Mouse (Mus musculus) ES-E14 (cell line): ENCODE data around the gene G430095P16Rik.

ENCODE experiments used
- CHD2 ChIP-seq: IDR thresholded peaks from 2 replicates; pipeline ENCODE4 v1.6.1; 2014; ENCODE audit warnings: mild to moderate bottlenecking, low read depth, low read length, inconsistent platforms
- HCFC1 ChIP-seq: IDR thresholded peaks from 2 replicates; pipeline ENCODE4 v1.6.1; 2012; ENCODE audit warnings: low read length, inconsistent platforms, borderline replicate concordance; ENCODE audit not compliant: insufficient read depth
- MAFK ChIP-seq: IDR thresholded peaks from 2 replicates; pipeline ENCODE4 v1.6.1; 2014; ENCODE audit warnings: mild to moderate bottlenecking, low read depth, low read length, inconsistent platforms; ENCODE audit not compliant: insufficient read depth
- ZC3H11A ChIP-seq: IDR thresholded peaks from 2 replicates; pipeline ENCODE4 v1.6.1; 2012; ENCODE audit warnings: low read depth, mild to moderate bottlenecking, inconsistent platforms, low read length, borderline replicate concordance
- ZNF384 ChIP-seq: IDR thresholded peaks from 2 replicates; pipeline ENCODE4 v1.6.1; 2012; ENCODE audit warnings: low read depth, low read length, inconsistent platforms

DNA sequence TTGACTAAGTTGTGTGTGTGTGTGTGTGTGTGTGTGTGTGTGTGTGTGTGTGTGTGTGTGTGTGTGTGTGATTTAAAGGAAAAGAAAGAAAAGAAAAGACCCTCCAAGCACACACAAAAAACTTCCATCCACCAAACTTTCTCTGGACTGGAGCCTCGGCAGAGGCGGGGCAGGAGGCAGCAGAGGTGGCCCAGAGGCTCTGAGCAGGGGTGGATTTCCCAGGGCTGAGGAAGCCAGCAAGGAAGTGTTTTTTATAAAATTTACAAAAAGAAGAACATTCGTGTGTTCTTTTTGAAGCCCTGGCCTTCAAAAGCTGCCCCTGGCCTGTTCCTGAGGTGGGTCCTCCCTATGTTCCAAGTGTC lies 10.1 kb upstream of the G430095P16Rik start:
- TF ChIP-seq ZNF384 (no peak), ZC3H11A (no peak), MAFK (no peak), CHD2 (no peak), HCFC1 (no peak)
